Mouse (Mus musculus): ENCODE data around the gene Adm2. TPM values are rescaled to one million over a fixed set of nuclear protein-coding genes. Genes with fewer than 3 reads are reported as not detected.

Gene Adm2
- total and polyA plus RNA-seq, 3 experiments: 0.12 TPM; not detected in 2

- Histone ChIP-seq H3K36me3 (replicated peaks) (no peaks in the 10 kb centered on the region), H3K27me3 (ENCODE audit: insufficient read depth, low read length) (peaks cover 9% of the 10 kb centered on the region; the same call in 1 of the 2 replicates), H3K9me3 (replicated peaks) (no peaks in the 10 kb centered on the region), H3K4me3 (ENCODE audit: low read depth, low read length) (no peak overlapping the region), H3K4me1 (ENCODE audit: insufficient read depth, low read depth, low read length) (peaks cover 7% of the 10 kb centered on the region)
- ATAC-seq (ENCODE audit: extremely low read depth, insufficient number of reproducible peaks, low FRiP score, poor library complexity, severe bottlenecking) (no peak), DNase-seq (ENCODE audit: low spot score) (no peak)
- TF ChIP-seq GATA2 (IDR thresholded peaks at IDR 0.05; ENCODE audit: borderline replicate concordance, low read depth, low read length): no peak
- TF ChIP-seq POLR2AphosphoS5 (IDR thresholded peaks at IDR 0.05; ENCODE audit: insufficient replicate concordance, low read depth, low read length): no peak
- TF ChIP-seq CTCF (IDR thresholded peaks at IDR 0.05; ENCODE audit: low read depth, low read length): no peak
- no peak for TF ChIP-seq TAL1 (conservative IDR thresholded peaks at IDR 0.05; ENCODE audit: low read depth, low read length)
- no peak for TF ChIP-seq GATA1 (IDR thresholded peaks at IDR 0.05; ENCODE audit: borderline replicate concordance, low read length)
Observed at GRCm38 (mm10) chr15:89341678-89342077, 19.2 kb downstream of the Adm2 start.

DNA sequence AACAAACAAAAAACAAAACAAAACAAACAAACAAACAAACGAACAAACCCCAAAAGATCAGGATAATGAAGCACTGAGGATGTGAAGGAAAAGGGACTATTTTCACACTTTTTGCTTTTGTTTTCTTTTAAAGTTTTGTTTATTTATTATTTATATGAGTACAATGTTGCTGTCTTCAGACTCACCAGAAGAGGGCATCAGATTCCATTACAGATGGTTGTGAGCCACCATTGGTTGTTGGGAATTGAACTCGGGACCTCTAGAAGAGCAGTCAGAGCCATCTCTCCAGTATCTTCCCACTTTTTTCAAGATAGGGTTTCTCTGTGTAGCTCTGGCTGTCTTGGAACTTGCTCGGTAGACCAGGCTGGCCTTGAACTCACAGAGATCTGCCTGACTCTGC lies 20.8 kb downstream of the Adm2 start:
- ATAC-seq (ENCODE audit: extremely low read depth, insufficient number of reproducible peaks, low FRiP score, poor library complexity, severe bottlenecking): no peak
- no peak overlapping the region for H3K4me3 ChIP-seq (ENCODE audit: low read depth, low read length)
- peaks cover 7% of the 10 kb centered on the region for H3K4me1 ChIP-seq (ENCODE audit: insufficient read depth, low read depth, low read length)
- DNase-seq (ENCODE audit: low spot score): no peak
- no peaks in the 10 kb centered on the region for H3K36me3 ChIP-seq (replicated peaks)
- no peaks in the 10 kb centered on the region for H3K9me3 ChIP-seq (replicated peaks)
- TF ChIP-seq TAL1 (conservative IDR thresholded peaks at IDR 0.05; ENCODE audit: low read depth, low read length): no peak
- TF ChIP-seq CTCF (IDR thresholded peaks at IDR 0.05; ENCODE audit: low read depth, low read length): no peak
- TF ChIP-seq POLR2AphosphoS5 (IDR thresholded peaks at IDR 0.05; ENCODE audit: insufficient replicate concordance, low read depth, low read length): no peak
- no peak for TF ChIP-seq GATA2 (IDR thresholded peaks at IDR 0.05; ENCODE audit: borderline replicate concordance, low read depth, low read length)
- H3K27me3 ChIP-seq (ENCODE audit: insufficient read depth, low read length): peaks cover 6% of the 10 kb centered on the region; the same call in 1 of the 2 replicates

DNA sequence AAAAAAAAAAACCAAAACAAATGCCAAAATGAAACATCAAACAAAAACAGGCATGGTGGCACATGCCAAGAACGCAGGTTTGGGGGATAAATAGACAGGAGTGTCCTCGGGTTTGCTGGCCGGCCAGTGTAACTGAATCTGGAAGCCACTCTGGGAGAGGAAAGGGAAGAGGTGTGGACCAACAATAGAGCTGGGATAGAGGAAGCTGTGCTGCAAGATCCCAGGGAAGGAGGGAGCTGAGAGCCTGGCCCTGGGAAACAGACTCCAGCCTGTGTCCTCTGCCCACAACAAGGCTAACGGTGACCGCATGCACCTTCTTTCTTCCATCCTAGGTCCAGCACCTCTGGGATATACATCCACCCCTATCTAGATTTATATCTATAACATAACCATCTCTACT lies 27.9 kb downstream of the Adm2 start:
- TF ChIP-seq POLR2AphosphoS5 (IDR thresholded peaks at IDR 0.05; ENCODE audit: insufficient replicate concordance, low read depth, low read length) (no peak), TAL1 (conservative IDR thresholded peaks at IDR 0.05; ENCODE audit: low read depth, low read length) (no peak), GATA1 (IDR thresholded peaks at IDR 0.05; ENCODE audit: borderline replicate concordance, low read length) (no peak), GATA2 (IDR thresholded peaks at IDR 0.05; ENCODE audit: borderline replicate concordance, low read depth, low read length) (no peak), CTCF (IDR thresholded peaks at IDR 0.05; ENCODE audit: low read depth, low read length) (no peak)
- Histone ChIP-seq H3K4me1 (ENCODE audit: insufficient read depth, low read depth, low read length) (peaks cover 20% of the 10 kb centered on the region), H3K36me3 (replicated peaks) (peaks cover 54% of the 10 kb centered on the region), H3K27me3 (ENCODE audit: insufficient read depth, low read length) (no peaks in the 10 kb centered on the region), H3K4me3 (ENCODE audit: low read depth, low read length) (no peak overlapping the region), H3K9me3 (replicated peaks) (no peaks in the 10 kb centered on the region)
- no peak for ATAC-seq (ENCODE audit: extremely low read depth, insufficient number of reproducible peaks, low FRiP score, poor library complexity, severe bottlenecking)
- DNase-seq (ENCODE audit: low spot score): no peak

DNA sequence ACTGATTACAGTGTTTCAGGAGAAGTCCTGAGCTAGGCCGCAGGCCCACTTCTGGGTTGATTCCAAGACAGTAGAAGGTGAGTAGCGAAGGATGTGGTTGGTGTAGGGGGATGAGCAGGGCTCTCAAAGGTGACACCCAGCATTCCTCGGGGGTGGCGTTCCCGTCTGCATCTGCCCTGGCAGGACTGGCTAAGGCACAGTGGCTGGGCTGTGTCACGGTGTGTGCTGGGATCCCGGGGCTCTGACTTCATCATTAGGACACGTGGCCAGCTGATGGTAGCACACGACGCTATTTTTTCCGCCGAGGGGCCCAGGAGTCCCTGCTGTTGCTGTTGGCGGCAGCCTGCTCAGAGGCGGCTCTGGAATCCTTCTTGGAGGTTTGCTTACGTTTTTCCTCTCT lies 28.8 kb downstream of the Adm2 start:
- DNase-seq (ENCODE audit: low spot score) (no peak), ATAC-seq (ENCODE audit: extremely low read depth, insufficient number of reproducible peaks, low FRiP score, poor library complexity, severe bottlenecking) (no peak)
- Histone ChIP-seq H3K9me3 (replicated peaks) (no peaks in the 10 kb centered on the region), H3K4me3 (ENCODE audit: low read depth, low read length) (no peak overlapping the region), H3K27me3 (ENCODE audit: insufficient read depth, low read length) (no peaks in the 10 kb centered on the region), H3K36me3 (replicated peaks) (peaks cover 54% of the 10 kb centered on the region), H3K4me1 (ENCODE audit: insufficient read depth, low read depth, low read length) (peaks cover 20% of the 10 kb centered on the region)
- no peak for TF ChIP-seq POLR2AphosphoS5 (IDR thresholded peaks at IDR 0.05; ENCODE audit: insufficient replicate concordance, low read depth, low read length)

- DNase-seq (ENCODE audit: low spot score): no peak
- TF ChIP-seq GATA2 (IDR thresholded peaks at IDR 0.05; ENCODE audit: borderline replicate concordance, low read depth, low read length): no peak
- TF ChIP-seq GATA1 (IDR thresholded peaks at IDR 0.05; ENCODE audit: borderline replicate concordance, low read length): no peak
- TF ChIP-seq CTCF (IDR thresholded peaks at IDR 0.05; ENCODE audit: low read depth, low read length): no peak
- no peak for TF ChIP-seq POLR2AphosphoS5 (IDR thresholded peaks at IDR 0.05; ENCODE audit: insufficient replicate concordance, low read depth, low read length)
- TF ChIP-seq TAL1 (conservative IDR thresholded peaks at IDR 0.05; ENCODE audit: low read depth, low read length): no peak
- Histone ChIP-seq H3K4me1 (ENCODE audit: insufficient read depth, low read depth, low read length) (peaks cover 20% of the 10 kb centered on the region), H3K27me3 (ENCODE audit: insufficient read depth, low read length) (no peaks in the 10 kb centered on the region), H3K4me3 (ENCODE audit: low read depth, low read length) (no peak overlapping the region), H3K36me3 (replicated peaks) (peaks cover 54% of the 10 kb centered on the region), H3K9me3 (replicated peaks) (no peaks in the 10 kb centered on the region)
- ATAC-seq (ENCODE audit: extremely low read depth, insufficient number of reproducible peaks, low FRiP score, poor library complexity, severe bottlenecking): no peak
Observed at GRCm38 (mm10) chr15:89352054-89352453, 29.5 kb downstream of the Adm2 start.

GRCm38 (mm10) chr15:89352795-89353194 lies 30.3 kb downstream of the Adm2 start:
- H3K27me3 ChIP-seq (ENCODE audit: insufficient read depth, low read length): no peaks in the 10 kb centered on the region
- peaks cover 27% of the 10 kb centered on the region for H3K4me1 ChIP-seq (ENCODE audit: insufficient read depth, low read depth, low read length)
- H3K36me3 ChIP-seq (replicated peaks): peaks cover 61% of the 10 kb centered on the region
- TF ChIP-seq POLR2AphosphoS5 (IDR thresholded peaks at IDR 0.05; ENCODE audit: insufficient replicate concordance, low read depth, low read length) (no peak), GATA1 (IDR thresholded peaks at IDR 0.05; ENCODE audit: borderline replicate concordance, low read length) (no peak), GATA2 (IDR thresholded peaks at IDR 0.05; ENCODE audit: borderline replicate concordance, low read depth, low read length) (no peak), CTCF (IDR thresholded peaks at IDR 0.05; ENCODE audit: low read depth, low read length) (no peak), TAL1 (conservative IDR thresholded peaks at IDR 0.05; ENCODE audit: low read depth, low read length) (no peak)
- no peak overlapping the region for H3K4me3 ChIP-seq (ENCODE audit: low read depth, low read length)
- DNase-seq (ENCODE audit: low spot score): no peak
- ATAC-seq (ENCODE audit: extremely low read depth, insufficient number of reproducible peaks, low FRiP score, poor library complexity, severe bottlenecking): no peak
- no peaks in the 10 kb centered on the region for H3K9me3 ChIP-seq (replicated peaks)

DNA sequence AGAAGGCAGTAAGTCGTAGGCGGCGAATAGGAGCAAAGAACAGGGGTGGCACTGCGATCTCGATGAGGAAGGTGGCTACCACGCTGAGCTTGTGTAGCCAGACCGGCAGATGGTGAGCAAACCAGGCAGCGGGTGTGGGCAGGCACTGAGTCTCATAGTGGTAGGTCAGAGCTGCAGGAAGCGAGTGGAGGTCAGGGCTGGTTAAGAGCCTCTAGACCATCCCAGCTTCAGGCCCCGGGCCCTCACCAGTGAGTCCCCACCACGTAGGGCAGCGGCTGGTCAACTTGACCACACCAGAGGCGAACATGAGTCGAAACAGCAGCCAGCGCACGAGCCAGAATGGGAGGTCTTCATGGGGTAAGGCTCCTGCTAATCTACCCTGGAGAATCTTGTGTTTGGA lies 31.3 kb downstream of the Adm2 start:
- Histone ChIP-seq H3K4me1 (ENCODE audit: insufficient read depth, low read depth, low read length) (peaks cover 36% of the 10 kb centered on the region), H3K36me3 (replicated peaks) (peaks cover 67% of the 10 kb centered on the region), H3K4me3 (ENCODE audit: low read depth, low read length) (peak overlapping the region; percentile 48; the same call in 1 of the 2 replicates), H3K9me3 (replicated peaks) (no peaks in the 10 kb centered on the region), H3K27me3 (ENCODE audit: insufficient read depth, low read length) (no peaks in the 10 kb centered on the region)
- no peak for ATAC-seq (ENCODE audit: extremely low read depth, insufficient number of reproducible peaks, low FRiP score, poor library complexity, severe bottlenecking)
- DNase-seq (ENCODE audit: low spot score): no peak
- TF ChIP-seq TAL1 (conservative IDR thresholded peaks at IDR 0.05; ENCODE audit: low read depth, low read length) (no peak), GATA2 (IDR thresholded peaks at IDR 0.05; ENCODE audit: borderline replicate concordance, low read depth, low read length) (no peak), CTCF (IDR thresholded peaks at IDR 0.05; ENCODE audit: low read depth, low read length) (no peak), GATA1 (IDR thresholded peaks at IDR 0.05; ENCODE audit: borderline replicate concordance, low read length) (no peak), POLR2AphosphoS5 (IDR thresholded peaks at IDR 0.05; ENCODE audit: insufficient replicate concordance, low read depth, low read length) (no peak)
